Mouse (Mus musculus): ENCODE measurements around the gene Adh6a. TPM values are rescaled to one million over a fixed set of nuclear protein-coding genes. Genes with fewer than 3 reads are reported as not detected.
"Not testable (repeated sequence)": the region's sequence is repeated elsewhere in the genome, so short reads cannot be mapped to it uniquely, and the experiment has no call there.

The Adh6a gene
- total RNA-seq, 4 experiments from 2014 or later: not detected

DNA sequence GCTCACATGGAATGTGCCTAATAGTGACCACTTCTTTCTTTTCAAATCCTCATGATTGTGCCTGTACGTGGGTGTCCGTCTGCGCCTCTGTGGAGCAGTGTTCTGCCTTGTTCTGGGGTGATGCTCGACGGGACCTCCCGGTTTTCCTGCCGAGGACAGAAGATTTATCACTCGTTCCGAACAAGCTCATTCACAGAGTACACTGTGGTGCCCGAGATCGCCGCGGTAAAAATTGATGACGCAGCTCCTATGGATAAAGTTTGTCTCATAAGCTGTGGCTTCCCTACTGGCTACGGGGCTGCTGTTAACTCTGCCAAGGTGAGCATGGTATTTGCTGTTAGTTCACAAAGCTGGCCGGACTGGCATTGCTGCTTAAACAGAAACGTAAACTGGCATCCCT, 11.9 kb downstream of the Adh6a start:
- no peak for DNase-seq (ENCODE audit: low spot score in 2 of 2)

DNA sequence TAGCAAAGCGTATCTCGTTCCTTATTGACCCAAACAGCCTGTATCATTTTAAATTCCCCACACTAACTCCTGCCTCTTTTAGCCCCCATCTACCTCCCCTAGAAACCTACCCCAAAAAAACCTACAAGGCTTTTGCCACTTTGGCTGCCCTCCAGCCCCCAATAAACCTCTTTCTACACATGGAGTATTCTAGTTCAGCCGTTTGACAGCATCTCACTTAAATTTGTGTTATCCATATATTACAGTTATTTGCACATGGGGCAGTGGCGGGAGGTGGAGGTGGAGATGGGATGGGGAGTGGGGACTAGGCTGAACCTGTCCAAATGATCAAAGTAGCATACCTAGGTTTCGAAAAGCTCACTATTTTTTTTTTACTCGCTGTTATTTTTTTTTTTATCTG, 12.4 kb downstream of the Adh6a start:
- DNase-seq (ENCODE audit: low spot score in 2 of 2): no peak

DNA sequence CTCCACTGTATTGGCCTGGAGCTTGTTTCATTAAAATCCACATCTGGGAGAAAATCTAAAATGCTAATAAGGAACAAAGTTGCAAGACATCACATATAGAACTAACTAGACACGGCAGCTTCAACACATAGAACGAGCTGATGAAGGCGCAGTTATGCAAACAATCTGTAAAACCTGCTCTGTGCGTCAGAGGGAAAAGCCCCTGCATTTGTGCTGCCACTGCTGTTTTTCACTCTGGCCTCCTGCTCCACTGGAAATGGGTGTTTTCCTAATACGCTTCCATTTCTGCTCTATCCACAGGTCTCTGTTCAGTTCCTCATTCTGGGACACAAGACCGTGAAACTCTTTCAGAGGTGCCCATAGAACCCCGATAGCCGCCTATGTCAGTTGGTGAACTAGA, 20.8 kb downstream of the Adh6a start:
- no peak for DNase-seq (ENCODE audit: low spot score in 2 of 2)

DNA sequence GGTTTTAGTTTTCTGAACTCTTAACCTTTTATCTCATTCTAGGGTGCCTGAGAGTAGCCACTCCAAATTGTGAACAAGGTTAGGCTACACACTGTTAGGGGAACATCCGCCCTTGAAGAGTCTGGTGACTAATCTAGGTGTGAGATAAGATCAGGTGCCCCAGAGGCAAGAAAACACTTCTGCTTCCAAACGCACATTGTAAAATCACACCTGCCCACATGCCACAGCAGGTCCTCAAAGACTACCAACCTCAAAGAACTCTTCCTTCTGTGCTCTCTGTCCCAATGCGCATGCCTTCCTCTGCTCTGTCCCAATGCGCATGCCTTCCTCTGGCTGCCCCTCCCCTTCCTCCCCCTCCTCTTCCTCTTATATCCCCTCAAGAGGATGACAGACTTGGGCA, 21.2 kb downstream of the Adh6a start:
- no peak for DNase-seq (ENCODE audit: low spot score in 2 of 2)

DNA sequence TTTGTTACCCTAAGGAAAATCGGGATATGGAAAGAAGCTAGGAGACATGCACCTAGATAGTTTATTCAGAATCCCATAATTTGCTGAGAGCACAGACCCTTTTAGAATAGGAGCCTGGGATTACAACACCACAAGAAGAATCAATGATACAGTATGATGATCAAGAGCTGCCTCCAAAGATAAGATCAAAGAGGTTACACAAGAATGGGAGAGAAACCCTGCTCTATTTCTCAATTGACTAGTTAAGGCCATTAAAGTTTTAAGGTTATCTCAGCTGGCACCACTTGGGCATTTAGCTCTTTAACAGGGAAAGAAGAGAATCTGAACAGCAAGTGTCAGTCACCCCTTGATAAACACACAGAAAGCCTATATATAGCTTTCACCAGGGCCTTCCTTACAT, 22.5 kb downstream of the Adh6a start:
- no peak for DNase-seq (ENCODE audit: low spot score in 2 of 2)

DNA sequence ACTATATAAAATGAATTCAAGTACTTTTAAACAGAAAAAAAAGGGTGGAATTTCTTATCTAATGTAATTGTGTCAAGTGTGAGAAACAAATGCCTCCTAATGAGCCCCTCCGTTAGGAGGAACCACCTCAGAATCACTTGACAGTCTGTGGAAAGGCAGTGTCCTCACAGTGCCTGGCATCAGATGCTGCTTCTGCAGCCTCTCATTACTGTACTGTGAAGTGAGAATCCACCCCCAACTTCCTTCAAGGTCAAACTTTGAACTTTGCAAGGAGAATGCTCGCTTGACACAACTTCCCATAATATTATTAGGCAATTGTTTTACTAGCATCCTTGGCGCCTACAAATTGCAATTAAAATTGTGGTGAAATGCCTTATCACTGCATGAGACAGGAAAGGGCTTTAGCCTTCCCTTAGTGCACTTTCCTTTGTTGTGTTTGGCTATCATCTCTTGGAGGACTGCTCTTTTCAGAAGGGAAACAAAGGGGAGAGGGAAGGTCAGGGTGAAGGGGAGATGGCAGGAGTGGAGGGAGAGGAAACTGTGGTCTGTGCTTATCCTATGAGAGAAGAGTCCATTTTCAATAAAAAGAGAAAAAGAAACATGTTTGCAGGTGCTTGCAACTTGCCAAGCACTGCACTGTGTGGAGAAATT, 23.1 kb downstream of the Adh6a start:
- DNase-seq (ENCODE audit: low spot score in 2 of 2): no peak

DNA sequence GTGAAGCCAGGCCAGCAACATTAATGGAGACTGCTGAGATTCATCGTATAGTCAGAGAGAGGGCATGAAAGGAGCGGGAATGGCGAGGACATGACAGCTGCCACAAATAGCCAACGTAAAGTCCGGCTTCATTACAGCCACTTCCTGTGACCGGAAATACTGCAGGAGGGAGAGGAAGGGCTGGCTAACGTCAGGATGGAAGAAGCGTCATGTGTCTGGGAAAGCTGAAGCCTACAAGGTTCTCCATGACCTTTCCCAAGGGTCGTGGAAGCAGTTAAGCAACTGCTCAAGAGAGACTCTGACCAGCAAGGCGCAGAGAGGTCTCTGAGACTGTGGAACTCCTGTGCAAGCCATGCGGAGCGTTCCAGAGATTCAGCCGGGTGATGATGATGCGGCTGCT, 28.4 kb downstream of the Adh6a start, which contains the start of gene Adh6b:
Adh6b (plus strand) TSS at position 305 of the 400 bp plus-strand sequence.
- DNase-seq (ENCODE audit: low spot score in 2 of 2): no peak

DNA sequence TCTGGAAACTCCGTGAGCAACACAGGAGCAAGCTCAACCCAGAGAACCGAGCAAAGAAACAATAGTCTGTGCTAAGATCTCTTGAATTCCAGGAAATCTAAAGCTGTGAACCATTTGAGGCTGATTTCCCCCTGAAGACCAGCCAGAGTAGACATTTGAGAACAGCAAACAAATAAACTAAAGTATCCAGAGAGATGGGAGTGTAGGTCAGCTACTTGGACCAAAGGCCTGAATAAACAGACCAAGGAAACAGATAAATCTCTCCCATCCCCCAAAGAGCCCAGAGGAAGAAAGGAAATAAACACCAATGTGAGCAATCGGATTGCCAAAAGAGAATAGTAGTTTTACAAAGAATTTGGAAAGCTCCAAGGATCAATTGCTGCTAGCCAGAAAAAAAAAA, 34.0 kb downstream of the Adh6a start:
- DNase-seq (ENCODE audit: low spot score in 2 of 2): no peak

DNA sequence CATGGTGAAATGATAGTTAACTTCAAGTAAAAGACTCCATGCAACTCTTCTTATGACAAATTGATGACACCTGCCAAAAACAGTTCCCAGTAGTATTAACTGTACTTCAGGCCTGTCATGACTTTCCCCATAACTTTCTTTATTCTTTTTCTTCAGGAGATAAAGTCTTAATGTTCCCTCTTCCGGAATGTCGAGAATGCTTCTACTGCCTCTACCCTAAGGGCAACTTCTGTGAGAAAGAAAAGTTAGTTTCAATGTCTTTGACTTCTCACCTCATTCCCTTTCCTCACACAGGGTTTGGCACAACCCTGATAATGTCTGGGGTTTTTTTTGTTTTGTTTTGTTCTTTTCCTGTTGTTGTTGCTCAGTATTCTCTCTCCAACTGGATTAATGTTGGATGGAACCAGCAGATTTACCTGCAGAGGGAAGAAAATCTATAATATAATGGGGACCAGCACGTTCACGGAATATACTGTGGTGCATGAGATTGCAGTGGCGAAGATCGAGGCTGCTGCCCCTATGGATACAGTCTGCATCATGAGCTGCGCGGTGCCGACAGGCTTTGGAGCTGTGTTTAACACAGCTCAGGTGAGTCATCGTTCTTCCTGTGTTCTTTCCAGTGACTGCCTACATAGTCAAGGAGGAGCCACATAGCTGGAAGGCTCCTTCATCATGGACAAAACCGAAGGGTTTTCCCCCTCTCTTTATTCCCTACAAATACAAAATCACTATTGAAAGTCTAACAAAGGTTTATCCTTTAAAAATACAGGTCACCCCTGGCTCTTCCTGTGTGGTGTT, 39.1 kb downstream of the Adh6a start:
- no peak for DNase-seq (ENCODE audit: low spot score in 2 of 2)

DNA sequence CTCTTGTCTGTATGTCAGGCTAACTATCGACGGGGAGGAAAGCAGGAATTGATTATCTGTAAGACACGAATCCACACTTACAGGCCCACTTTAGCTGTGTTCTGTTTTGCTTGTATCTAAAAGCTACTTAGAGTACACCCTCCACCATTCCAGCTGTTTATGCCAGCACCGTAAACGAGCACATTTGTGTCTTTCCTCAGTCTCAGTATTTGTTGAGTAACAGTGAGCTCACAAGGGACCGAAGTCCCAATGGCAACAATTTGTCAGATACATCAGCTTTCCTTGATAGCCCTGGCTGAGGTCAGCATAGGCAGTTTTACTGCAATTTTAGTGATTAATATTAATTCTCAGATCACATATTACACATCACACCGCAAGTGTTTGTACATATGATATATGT, 45.8 kb downstream of the Adh6a start:
- DNase-seq (ENCODE audit: low spot score in 2 of 2): no peak

DNA sequence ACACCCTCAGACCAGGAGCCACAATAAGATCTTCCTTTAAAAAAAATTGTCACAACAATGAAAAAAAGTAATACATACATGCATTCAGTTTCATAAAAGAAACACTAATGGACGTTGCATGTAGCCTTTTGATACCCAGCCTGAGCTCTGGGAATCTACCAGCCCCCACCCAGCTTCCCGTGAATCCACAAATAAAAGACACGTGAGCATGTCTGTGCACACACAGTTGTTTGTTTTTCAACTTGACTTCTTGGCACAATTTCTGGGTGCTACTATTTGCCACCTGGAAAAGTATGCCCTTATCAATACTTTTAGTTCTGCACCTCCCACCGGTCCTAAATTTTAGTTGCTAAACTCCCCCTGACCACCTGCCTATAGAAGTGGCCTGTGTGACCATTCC, 47.6 kb downstream of the Adh6a start:
- no peak for DNase-seq (ENCODE audit: low spot score in 2 of 2)

DNA sequence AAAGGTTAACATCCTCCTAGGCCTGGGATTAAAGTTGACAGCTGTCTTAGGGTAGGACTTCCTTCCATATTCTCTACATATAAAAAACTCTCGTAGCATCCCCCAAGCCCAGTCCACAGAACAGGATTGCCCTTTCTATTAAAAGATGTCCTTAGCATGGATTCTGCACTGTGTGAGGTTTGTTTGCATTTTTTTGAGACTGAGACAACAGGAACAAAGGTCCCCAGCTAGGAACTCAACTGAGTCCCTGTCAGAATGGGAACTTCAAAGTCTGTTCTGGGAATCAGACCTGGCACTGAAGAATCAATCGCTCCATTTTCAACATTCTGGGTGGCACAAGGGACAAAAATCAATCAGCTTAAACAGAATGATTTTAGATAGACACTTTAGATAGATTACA, 49.8 kb downstream of the Adh6a start:
- no peak for DNase-seq (ENCODE audit: low spot score in 2 of 2)

DNA sequence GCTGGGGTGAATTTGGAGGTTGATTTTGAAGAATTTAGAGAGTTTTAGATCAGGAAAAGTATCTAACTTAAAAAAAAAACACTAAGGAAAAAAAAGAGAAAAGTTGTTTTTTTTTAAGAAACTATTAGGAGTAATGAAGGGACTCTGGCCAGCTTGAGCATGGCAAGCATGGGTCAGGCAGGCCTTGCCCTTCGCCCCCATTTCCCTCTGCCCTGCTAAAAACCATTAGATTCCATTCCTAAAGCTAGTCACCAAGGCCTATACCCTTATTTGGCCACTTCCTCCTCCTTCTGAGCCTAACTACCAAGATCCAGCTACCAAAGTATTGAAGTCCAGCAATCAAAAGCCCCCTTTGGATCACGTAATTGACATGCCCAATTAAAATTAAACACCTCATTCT, 53.1 kb downstream of the Adh6a start:
- DNase-seq (ENCODE audit: low spot score in 2 of 2): no peak

DNA sequence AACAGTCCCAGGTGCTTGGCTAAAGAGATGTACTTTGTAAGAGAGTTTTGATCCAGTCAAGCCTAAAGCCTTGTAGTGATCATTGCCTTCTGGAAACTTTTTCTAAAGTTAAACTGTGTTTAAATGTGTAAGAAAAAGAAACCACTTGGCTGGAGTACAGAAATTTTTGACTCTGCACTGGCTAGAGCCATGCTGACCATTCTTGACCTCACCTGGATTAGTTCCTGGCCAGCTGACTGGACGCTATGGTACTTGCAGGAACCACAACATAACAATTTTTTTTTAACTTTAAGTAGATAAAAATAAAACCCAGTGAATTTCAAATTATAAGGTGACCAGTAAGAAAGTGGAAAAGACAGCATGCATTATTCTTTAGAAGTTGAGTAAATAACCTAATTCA, 56.5 kb downstream of the Adh6a start:
- DNase-seq (ENCODE audit: low spot score in 2 of 2): no peak

DNA sequence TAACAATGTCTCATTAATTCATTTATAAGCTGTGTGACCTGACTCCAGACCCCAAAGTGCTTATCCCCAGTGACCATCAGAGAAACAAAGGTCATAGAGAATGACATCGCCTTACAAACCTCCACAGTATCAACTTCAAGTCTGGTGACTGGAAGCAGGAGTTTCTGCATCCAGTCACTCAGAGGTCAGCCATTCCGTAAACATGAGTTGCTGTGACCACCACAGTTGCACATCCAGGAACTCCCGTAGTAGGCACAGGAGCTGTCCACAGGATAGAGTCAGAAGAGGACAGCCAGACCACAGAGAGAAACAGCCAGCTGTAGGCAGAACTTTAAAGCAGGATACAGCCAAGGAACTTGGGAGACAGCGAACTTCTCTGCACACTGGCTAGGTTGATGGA, 57.2 kb downstream of the Adh6a start:
- not testable (repeated sequence) for DNase-seq (ENCODE audit: low spot score in 2 of 2)

DNA sequence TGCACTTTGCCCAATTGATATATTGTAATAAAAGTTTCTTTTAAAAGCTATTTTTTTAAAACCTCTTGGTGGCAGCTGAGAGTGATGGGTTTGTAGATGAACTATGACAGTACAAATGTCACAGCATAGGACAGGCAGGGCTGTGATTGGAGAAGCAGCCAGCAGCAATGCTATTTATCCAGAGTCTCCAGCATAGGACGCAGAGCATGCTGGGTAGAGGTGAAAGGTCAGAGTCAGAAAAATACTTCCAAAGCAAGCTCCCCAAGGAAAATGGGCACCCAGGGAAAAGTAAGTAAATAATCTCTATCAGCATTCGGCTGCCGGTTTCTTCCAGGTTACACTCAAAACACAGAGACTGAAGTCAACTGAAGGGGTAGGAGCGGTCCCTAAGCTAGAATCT, 60.8 kb downstream of the Adh6a start:
- DNase-seq (ENCODE audit: low spot score in 2 of 2): no peak

DNA sequence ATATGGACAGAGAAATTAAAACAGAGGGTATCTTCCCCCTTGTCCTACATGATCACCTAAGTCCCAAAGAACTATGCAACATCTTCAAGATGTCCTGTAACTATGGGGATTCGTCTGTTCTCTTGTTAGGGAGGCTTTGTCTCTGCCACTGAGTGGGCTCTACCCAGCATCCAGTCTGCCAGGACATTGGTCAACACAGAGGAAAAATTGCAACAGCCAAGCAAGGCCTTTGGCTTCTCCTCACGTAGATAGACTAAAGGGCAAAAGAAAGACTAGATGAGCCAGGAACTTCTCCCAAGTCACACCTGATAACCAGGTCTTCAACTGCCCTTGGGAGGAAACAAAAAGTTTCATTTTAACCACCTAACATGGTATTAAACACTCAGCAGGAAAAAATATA, 62.1 kb downstream of the Adh6a start:
- no peak for DNase-seq (ENCODE audit: low spot score in 2 of 2)

Other genes starting within 250 kb of the Adh6a start
- 1 to 10 TPM; 1.3 to 2.2 (median 1.6) TPM for gene 1110002E22Rik, start 248.2 kb upstream of the Adh6a start, total RNA-seq (2022)
- under 1 TPM in 1 of 4 experiments, not detected in 3; 0.21 TPM for gene Gm5105, start 245.9 kb upstream of the Adh6a start, total RNA-seq (2022)
- gene Trmt10a, start 169.8 kb upstream of the Adh6a start, total RNA-seq (2022): 1 to 10 TPM; 3.7 to 6.4 (median 4.7) TPM
- 1 to 10 TPM; 7.3 to 7.8 (median 7.8) TPM for gene Mttp, start 168.3 kb upstream of the Adh6a start, total RNA-seq (2022)
- not detected for gene 4930579F01Rik, start 119.5 kb upstream of the Adh6a start, total RNA-seq (2022)
- gene Adh7, start 95.5 kb upstream of the Adh6a start, total RNA-seq (2022): under 1 TPM in 3 of 4 experiments, not detected in 1; 0.18 to 0.33 (median 0.20) TPM
- gene Adh1, start 52.3 kb upstream of the Adh6a start, total RNA-seq (2022): 1 to 10 TPM in 3 of 4 experiments, under 1 TPM in 1; 0.84 to 1.8 (median 1.6) TPM
- not detected for gene Adh6b, start 28.5 kb downstream of the Adh6a start, total RNA-seq (2022)
- gene Adh4, start 102.2 kb downstream of the Adh6a start, total RNA-seq (2022): not detected
- 10 to 100 TPM; 63.2 to 73.5 (median 70.0) TPM for gene Adh5, start 129.8 kb downstream of the Adh6a start, total RNA-seq (2022)
- gene Metap1, start 176.2 kb downstream of the Adh6a start, total RNA-seq (2022): 10 to 100 TPM; 36.4 to 41.4 (median 37.1) TPM
- gene Eif4e, start 212.9 kb downstream of the Adh6a start, total RNA-seq (2022): 100 to 1,000 TPM; 200 to 212 (median 205) TPM